Mouse (Mus musculus) bone marrow, adult 2 months (tissue): ENCODE results near the gene Zfp78. TPM values are rescaled to one million over a fixed set of nuclear protein-coding genes. Genes with fewer than 3 reads are reported as not detected.

Experiments used
- H3K27ac ChIP-seq: fragments of 200-500 bp; 2 replicates; pipeline ENCODE4 v1.5.1; 2012; ENCODE audit warnings: low read depth, mild to moderate bottlenecking, control low read depth, inconsistent platforms, low read length; ENCODE audit not compliant: control insufficient read depth, poor library complexity, insufficient read depth
- H3K4me1 ChIP-seq: fragments of 200-500 bp; 2 replicates; pipeline ENCODE4 v1.6.1; 2011; ENCODE audit warnings: low read length; ENCODE audit not compliant: control insufficient read depth, insufficient read depth
- H3K4me3 ChIP-seq: fragments of 200-500 bp; replicated peaks from 2 replicates; pipeline ENCODE3; 2011; ENCODE audit warnings: mild to moderate bottlenecking, low read depth, low read length, control low read depth; ENCODE audit not compliant: control insufficient read depth
- CTCF ChIP-seq: fragments of 200-500 bp; IDR thresholded peaks from 2 replicates; pipeline ENCODE4 v1.5.1; 2011; ENCODE audit warnings: low read length, control low read depth; ENCODE audit not compliant: control insufficient read depth, insufficient read depth
- POLR2A ChIP-seq: fragments of 200-500 bp; IDR thresholded peaks from 2 replicates; pipeline ENCODE4 v1.6.1; 2011; ENCODE audit warnings: low read depth, mild to moderate bottlenecking, control low read depth, low read length, borderline replicate concordance; ENCODE audit not compliant: control insufficient read depth
- WGBS: fragments of 180-500 bp; shearing (Covaris S2); methylation state at CpG from one replicate; pipeline ENCODE4 v1.1.7; 2018; 5-methylcytosine and 5-hydroxymethylcytosine counted together
- polyA plus RNA-seq: library from polyadenylated mRNA; stranded (reverse); fragments of >200 nt; gene quantifications from 2 replicates; pipeline ENCODE4 v1.2.4, GENCODE M21; 2011; ENCODE audit warnings: low replicate concordance; ENCODE audit not compliant: missing spikeins, insufficient read depth, insufficient read length

The Zfp78 gene
- polyA plus RNA-seq, 1 experiment: 1.0 TPM

DNA sequence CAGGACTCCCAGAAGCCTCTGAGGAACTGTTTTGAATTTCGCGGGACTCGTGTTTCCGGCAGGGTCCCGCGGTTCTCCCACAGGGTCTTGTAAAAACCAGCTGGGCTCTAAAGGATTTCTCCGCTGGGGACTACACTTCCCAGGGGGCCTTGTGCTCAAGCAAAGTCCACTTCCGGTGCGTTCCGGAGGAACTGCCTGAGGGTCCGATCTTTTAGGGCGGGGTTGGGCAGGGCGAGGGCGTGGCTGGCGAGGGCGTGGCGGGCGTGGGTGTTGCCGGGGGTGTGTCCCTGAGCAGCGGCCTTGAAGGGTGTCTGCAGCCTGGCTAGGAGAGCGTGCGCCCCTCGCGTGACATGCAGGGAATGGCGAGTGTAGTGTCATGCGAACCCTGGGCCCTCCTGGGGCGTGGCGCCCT lies 20.0 kb downstream of the Zfp78 start, which contains the start of gene Zfp28:
Gene Zfp28 (plus strand): TSS at position 252 of the 412 bp plus-strand sequence.
- H3K27ac ChIP-seq: no peak within 1 kb of the TSS
- peak within 1 kb of the TSS; percentile 72 for H3K4me3 ChIP-seq
- WGBS: under 1% methylated on average over 28 of the region's 28 CpGs
- peaks cover 2% of the 10 kb centered on the region for H3K4me1 ChIP-seq
- TF ChIP-seq POLR2A: peak; percentile 29; the same call in 1 of the 2 replicates
- peak; percentile 14; the same call in 1 of the 2 replicates for TF ChIP-seq CTCF

- Histone ChIP-seq H3K27ac (no peak overlapping the region), H3K4me1 (peaks cover 2% of the 10 kb centered on the region), H3K4me3 (no peak overlapping the region)
- 8% methylated on average over 8 of the region's 8 CpGs for WGBS
- no peak for TF ChIP-seq POLR2A
- TF ChIP-seq CTCF: no peak
Measured at GRCm38 (mm10) chr7:6384011-6384410, 20.9 kb downstream of the Zfp78 start.

GRCm38 (mm10) chr7:6386995-6387394 lies 23.9 kb downstream of the Zfp78 start:
- H3K4me3 ChIP-seq: no peak overlapping the region
- 91% methylated on average over 8 of the region's 8 CpGs for WGBS
- peaks cover 2% of the 10 kb centered on the region for H3K4me1 ChIP-seq
- H3K27ac ChIP-seq: no peak overlapping the region
- TF ChIP-seq CTCF: no peak
- TF ChIP-seq POLR2A: no peak

DNA sequence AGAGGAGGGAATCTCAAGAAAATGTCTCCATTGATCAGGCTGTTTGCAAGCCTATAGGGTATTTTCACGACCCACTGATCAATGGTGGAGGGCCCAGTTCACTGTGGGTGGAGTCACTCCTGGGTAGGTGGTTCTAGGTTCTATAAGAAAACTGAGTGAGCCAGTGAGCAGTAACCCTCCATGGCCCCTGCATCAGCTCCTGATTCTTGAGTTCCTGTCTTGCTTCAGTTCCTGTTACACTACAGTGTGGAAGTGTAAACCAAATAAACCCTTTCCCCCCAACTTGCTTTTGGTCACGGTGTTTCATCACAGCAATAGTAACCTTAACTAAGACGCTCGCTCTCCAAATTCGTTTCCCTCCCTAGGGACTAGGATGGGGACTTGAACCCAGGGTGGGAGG lies 25.9 kb downstream of the Zfp78 start:
- no peaks in the 10 kb centered on the region; the same call in 1 of the 2 replicates for H3K4me1 ChIP-seq
- TF ChIP-seq CTCF (no peak), POLR2A (no peak)
- WGBS: 50% methylated on average over 5 of the region's 5 CpGs
- H3K4me3 ChIP-seq: no peak overlapping the region
- no peak overlapping the region for H3K27ac ChIP-seq

- TF ChIP-seq POLR2A (no peak), CTCF (no peak)
- no peaks in the 10 kb centered on the region; the same call in 1 of the 2 replicates for H3K4me1 ChIP-seq
- 69% methylated on average over 5 of the region's 5 CpGs for WGBS
- no peak overlapping the region for H3K4me3 ChIP-seq
- H3K27ac ChIP-seq: no peak overlapping the region
Measured at GRCm38 (mm10) chr7:6389449-6389848, 26.4 kb downstream of the Zfp78 start.

GRCm38 (mm10) chr7:6397996-6398975 lies 35.2 kb downstream of the Zfp78 start, which contains the start of gene Smim17:
Smim17 (plus strand) TSS chr7:6398715.
- 27% methylated on average over 25 of the region's 25 CpGs for WGBS
- H3K4me3 ChIP-seq: peak within 1 kb of the TSS; percentile 87

GRCm38 (mm10) chr7:6410043-6410442 lies 47.0 kb downstream of the Zfp78 start, which contains the start of gene Gm20715:
Gm20715 (plus strand) TSS chr7:6410277.
- Histone ChIP-seq H3K27ac (no peak within 1 kb of the TSS), H3K4me3 (no peak within 1 kb of the TSS), H3K4me1 (no peaks in the 10 kb centered on the region)
- 2% methylated on average over 17 of the region's 17 CpGs for WGBS
- TF ChIP-seq CTCF (peak; percentile 35; the same call in 1 of the 2 replicates), POLR2A (no peak)

More at GRCm38 (mm10) chr7:6397996-6398975, 35.2 kb downstream of the Zfp78 start, which contains the start of gene Smim17:
- Histone ChIP-seq H3K27ac (no peak within 1 kb of the TSS), H3K4me1 (no peaks in the 10 kb centered on the region; the same call in 1 of the 2 replicates)
- no peak for TF ChIP-seq POLR2A
- TF ChIP-seq CTCF: no peak
